ENCODE assay signal across 8 mouse cellular contexts in genomic region chr4:83343895-83344294, GRCm38 (mm10). TPM values are rescaled to one million over a fixed set of nuclear protein-coding genes. Genes with fewer than 3 reads are reported as not detected.
DNase-seq lines count a peak whose midpoint lies in the region; ATAC-seq and TF ChIP-seq lines count a peak whose summit lies in the region.
"Had no signal": no experiment of that assay in that cellular context is flagged by ENCODE, and none has a peak within 500 bp of the region (broad histone marks: within the 10 kb centered on the region; RNA-seq: fewer than 3 reads in every experiment).

No protein-coding gene starts in this region.

- H3K4me1 ChIP-seq in kidney, embryonic 14.5 days (ENCODE audit: control insufficient read depth, insufficient read depth, low read length) = no peaks in the 10 kb centered on the region

- H3K79me3 ChIP-seq in C2C12 (ENCODE audit: low read depth) = no peaks in the 10 kb centered on the region

- H3K27me3 ChIP-seq in kidney, embryonic 14.5 days (ENCODE audit: control insufficient read depth, insufficient read depth, low read length) = no peaks in the 10 kb centered on the region
- H3K27me3 ChIP-seq in C2C12 (ENCODE audit: control insufficient read depth, insufficient read depth, insufficient read length) = no peaks in the 10 kb centered on the region

- H3K4me3 ChIP-seq in kidney, embryonic 14.5 days (ENCODE audit: low read length) = no peak overlapping the region
- no peak overlapping the region for H3K4me3 ChIP-seq in C2C12 (ENCODE audit: insufficient read depth, poor library complexity, severe bottlenecking)
- H3K4me3 ChIP-seq: limb, embryonic 10.5 days had no signal

- ATAC-seq in kidney, embryonic 14.5 days (ENCODE audit: low FRiP score, low TSS enrichment) = no peak

- peak; percentile 47 for DNase-seq in kidney, postnatal 10 days
- DNase-seq in 3T3-L1 (ENCODE audit: low read depth, low spot score) = peak; percentile 63
- peak; percentile 42 for DNase-seq in brain, embryonic 14.5 days (ENCODE audit: low read depth)
- no peak for DNase-seq in frontal cortex, postnatal 14 days (ENCODE audit: low spot score in 2 of 2)
- no peak for DNase-seq in yolk sac, embryonic 10.5 days (ENCODE audit: low spot score)

- 64% methylated on average over 2 of the region's 2 CpGs for WGBS in kidney, embryonic 14.5 days

- TF ChIP-seq CTCF in C2C12 (IDR thresholded peaks at IDR 0.05; ENCODE audit: control insufficient read depth, insufficient read depth, insufficient read length) = peak; percentile 31
- TF ChIP-seq CTCF in brain, embryonic 14.5 days (IDR thresholded peaks at IDR 0.05; ENCODE audit: borderline replicate concordance, extremely low read depth, insufficient read depth, insufficient read length) = peak; percentile 24; the same call in 1 of the 2 replicates

- no peak overlapping the region for H3K4me2 ChIP-seq in kidney, embryonic 14.5 days (replicated peaks; ENCODE audit: low read depth, low read length)

- no peak for TF ChIP-seq POLR2A in brain, embryonic 14.5 days (IDR thresholded peaks at IDR 0.05; ENCODE audit: borderline replicate concordance, extremely low read depth, insufficient read depth, insufficient read length, poor library complexity, severe bottlenecking)

- H3K27ac ChIP-seq in kidney, embryonic 14.5 days (ENCODE audit: low read depth, low read length) = no peak overlapping the region
- H3K27ac ChIP-seq: limb, embryonic 10.5 days had no signal

- no peak overlapping the region for H3ac ChIP-seq in C2C12 (ENCODE audit: control insufficient read depth, insufficient read length, low read depth)

- H3K36me3 ChIP-seq in kidney, embryonic 14.5 days (ENCODE audit: control insufficient read depth, insufficient read depth, low read length) = no peaks in the 10 kb centered on the region
- H3K36me3 ChIP-seq in C2C12 (ENCODE audit: control insufficient read depth, insufficient read depth) = no peaks in the 10 kb centered on the region
- H3K36me3 ChIP-seq: limb, embryonic 10.5 days had no signal

- H3K9ac ChIP-seq in kidney, embryonic 14.5 days (ENCODE audit: low read depth, low read length) = no peak overlapping the region

- H3K79me2 ChIP-seq in C2C12 (ENCODE audit: control insufficient read depth, insufficient read depth) = no peaks in the 10 kb centered on the region

- no peaks in the 10 kb centered on the region for H3K9me3 ChIP-seq in kidney, embryonic 14.5 days (ENCODE audit: control insufficient read depth, low read length)
- H3K9me3 ChIP-seq: limb, embryonic 10.5 days had no signal

TF ChIP-seq in C2C12, 6 proteins besides CTCF, POLR2A, EP300 and RAD21:
- no peak for TF ChIP-seq CEBPB (IDR thresholded peaks at IDR 0.05; ENCODE audit: low read depth)
- no peak for TF ChIP-seq USF1 (IDR thresholded peaks at IDR 0.05; ENCODE audit: low read depth)
- no peak for TF ChIP-seq MYOG (IDR thresholded peaks at IDR 0.05; ENCODE audit: control insufficient read depth, extremely low read depth, insufficient read length)
- TF ChIP-seq MYOD1 (IDR thresholded peaks at IDR 0.05; ENCODE audit: control insufficient read depth, insufficient read length, low read depth) = no peak
- TF ChIP-seq MAX (IDR thresholded peaks at IDR 0.05) = no peak
- TF ChIP-seq FOSL1 (IDR thresholded peaks at IDR 0.05; ENCODE audit: insufficient read depth, low read length, poor library complexity, severe bottlenecking) = no peak

RNA-seq across cellular contexts. Expression of gene Ttc39b, which starts 19.8 kb away (rescaled TPM):
- polyA plus RNA-seq in kidney, embryonic 14.5 days (2014; fragmentation: Nextera tagmentation; extraction: Ambion mirVana) = 2.2 and 2.3 TPM in 2 replicates
- 23.6 TPM for polyA plus RNA-seq in C2C12 (2012; fragmentation: generic; extraction: Trizol)
- 6.2 and 10.6 TPM in 2 replicates for polyA plus RNA-seq in brain, embryonic 14.5 days (2012; rRNA removed)

Comparison
In these comparisons a context has a peak if more than half of its experiments do, and no peak if none do; other contexts are left out.
1. DNase-seq: peak in kidney, postnatal 10 days (single experiment), 3T3-L1 (single experiment) and brain, embryonic 14.5 days (single experiment); none in frontal cortex, postnatal 14 days (0 of 2) and yolk sac, embryonic 10.5 days (single experiment).